Mouse (Mus musculus): Measurements from ENCODE around the gene Akt3.
A peak's percentile ranks its signal among the peaks of the same experiment; 100 is the strongest.

Akt3 gene

DNA sequence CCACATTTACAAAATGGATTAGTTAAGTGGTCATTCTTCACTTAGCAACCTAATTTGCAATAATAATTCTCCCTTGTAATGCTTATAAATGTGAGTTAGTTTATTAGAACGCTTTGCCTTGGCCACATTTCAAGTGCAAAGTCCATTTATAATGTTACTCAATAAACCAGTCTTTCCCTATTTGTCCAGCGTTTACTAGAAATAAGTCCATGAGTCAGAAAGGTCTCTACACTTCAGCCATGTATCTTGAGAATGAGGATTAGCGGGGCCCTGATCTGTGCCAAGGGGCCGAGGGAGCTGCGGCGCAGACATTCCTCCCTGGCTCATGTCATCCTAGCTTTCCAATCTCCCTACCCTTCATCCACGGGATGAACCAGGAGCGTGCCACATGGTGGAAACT, 275.3 kb downstream of the Akt3 start:
- no peak for DNase-seq (ENCODE audit: low spot score in 2 of 2)

DNA sequence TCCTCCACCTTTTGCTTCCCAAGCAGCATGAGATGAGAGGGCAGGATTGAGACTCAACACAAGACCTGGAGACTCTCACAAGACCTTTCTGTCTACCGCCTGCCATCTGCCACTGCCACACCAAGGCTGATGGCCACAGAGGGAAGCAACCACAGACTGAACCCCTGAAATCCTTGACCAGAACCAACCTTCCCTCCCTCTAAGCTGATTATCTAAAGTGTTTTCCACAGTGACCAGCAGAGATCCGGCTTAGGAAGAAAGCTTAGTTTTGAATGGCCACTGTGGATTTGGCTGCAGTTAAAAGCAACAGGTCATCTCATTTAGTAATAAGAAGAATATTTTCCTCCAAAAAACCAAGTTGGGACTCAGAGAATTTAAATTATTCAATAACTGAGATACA, 276.5 kb downstream of the Akt3 start:
- DNase-seq (ENCODE audit: low spot score in 2 of 2) = no peak

DNA sequence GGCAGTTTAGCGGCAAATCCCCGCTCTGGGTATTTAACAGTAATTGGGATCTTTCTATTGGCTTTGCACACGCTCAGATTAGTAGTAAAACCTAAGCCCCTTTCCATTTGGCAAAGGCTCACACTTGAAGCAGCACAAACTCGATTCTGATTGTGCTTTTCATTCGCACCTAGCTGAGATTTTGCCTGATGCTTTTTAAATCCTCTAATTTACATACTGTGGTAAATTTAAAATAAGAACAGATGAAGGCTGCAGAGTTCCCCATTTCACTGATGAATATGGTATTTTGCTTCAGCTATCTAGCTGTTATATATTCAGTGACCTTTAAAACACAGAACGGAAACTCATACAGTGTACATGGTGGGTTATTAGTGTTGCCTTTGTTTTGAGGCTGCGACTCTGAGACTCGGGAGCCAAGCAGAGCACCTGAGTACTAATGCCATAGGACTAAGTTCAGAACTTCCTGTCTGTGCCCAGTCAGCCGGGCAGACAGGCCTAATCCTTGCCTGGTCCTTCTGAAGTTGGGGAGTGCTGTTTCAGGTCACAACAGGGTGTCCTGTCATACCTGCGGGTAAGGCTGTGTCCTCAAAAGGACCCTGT, 277.1 kb downstream of the Akt3 start:
- peak in 1 of 2 experiments; percentile 38 for DNase-seq (ENCODE audit: low spot score in 2 of 2)

DNA sequence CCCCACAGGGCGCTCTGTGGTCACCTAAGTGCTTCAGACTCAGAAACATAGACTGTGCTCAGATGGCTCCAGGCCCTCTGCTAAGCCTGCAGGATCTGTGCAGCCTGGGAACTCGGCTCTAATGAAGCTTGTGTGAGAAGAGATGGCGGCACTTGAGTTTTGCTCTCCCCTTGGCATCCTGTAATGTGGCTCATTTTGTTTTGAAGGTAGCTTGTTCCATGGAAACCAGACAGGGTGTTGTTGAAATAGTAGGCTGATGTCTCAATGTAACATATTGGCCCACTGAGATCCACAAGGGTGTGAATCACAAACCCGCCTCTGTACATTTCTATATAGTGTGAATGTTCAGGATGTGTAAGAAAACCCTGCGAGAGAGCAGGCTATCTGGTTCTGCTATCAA, 277.9 kb downstream of the Akt3 start:
- DNase-seq (ENCODE audit: low spot score in 2 of 2) = peak; percentile 42 to 73

DNA sequence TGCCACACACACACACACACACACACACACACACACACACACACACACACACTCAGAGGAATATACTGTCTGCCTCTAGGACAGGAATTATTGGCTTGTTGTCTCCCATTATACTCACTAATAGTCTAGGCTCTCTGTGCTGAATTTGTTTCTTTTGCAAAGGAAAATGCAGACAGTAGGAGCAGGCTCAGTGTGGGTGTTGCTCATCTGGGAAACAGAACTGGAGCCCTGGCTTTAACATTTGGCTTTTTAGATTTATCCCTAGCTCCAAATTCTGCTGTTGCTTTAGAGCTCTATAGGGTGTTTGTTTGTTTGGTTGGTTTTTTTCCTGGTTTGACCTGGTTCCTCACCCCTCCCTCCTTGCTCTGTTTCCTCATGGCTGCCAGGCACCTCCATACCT, 278.8 kb downstream of the Akt3 start:
- DNase-seq (ENCODE audit: low spot score in 2 of 2) = peak in 1 of 2 experiments; percentile 30

DNA sequence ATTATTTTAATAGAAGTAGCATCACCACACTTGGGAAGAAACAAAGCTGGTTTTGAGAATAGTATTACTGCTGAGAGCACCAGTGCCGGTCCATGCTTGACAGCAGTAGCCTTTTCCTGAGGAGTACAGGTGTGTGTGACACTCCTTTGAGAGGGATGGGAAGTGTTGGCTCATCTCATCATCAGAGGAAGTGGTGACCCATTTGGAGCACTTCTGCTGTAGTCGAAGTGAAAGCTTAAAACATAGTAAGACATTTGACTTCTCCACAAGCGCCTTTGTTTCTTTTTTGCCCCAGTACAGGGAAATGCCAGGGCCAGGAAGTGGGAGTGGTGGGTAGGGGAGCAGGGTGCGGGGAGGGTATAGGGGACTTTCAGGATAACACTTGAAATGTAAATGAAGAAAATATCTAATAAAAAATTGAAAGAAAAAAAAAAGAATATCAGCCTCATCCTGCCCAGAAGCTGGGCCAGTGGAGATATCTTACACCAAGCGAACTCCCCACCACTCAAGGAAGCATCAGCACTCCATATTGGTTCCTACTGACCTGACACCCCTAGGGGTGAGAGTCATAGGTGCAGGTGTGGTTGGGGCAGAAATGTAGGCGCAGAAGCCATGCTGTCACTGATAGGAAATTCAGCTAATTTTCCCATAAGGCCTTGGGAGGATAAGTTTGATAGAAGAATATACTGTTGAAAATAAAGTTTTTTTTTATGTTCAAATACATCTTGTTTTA, 284.5 kb downstream of the Akt3 start:
- peak in 1 of 2 experiments; percentile 3 for DNase-seq (ENCODE audit: low spot score in 2 of 2)

DNA sequence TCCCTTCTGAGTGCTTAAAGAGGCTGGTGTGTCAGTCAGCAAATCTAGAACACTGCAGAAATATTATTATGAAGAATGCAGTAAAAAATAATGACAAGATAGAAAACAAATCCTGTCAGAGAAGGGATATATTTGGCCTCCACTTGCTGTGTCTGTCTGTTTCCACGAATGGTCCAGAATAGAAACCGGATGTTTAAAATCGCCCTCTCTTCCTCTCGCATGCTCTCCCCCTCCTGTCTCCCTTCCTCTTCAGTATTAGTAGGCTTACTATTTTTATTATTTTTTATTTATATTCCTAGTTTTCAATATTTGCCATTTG, 286.6 kb downstream of the Akt3 start:
- no peak for DNase-seq (ENCODE audit: low spot score in 2 of 2)

DNA sequence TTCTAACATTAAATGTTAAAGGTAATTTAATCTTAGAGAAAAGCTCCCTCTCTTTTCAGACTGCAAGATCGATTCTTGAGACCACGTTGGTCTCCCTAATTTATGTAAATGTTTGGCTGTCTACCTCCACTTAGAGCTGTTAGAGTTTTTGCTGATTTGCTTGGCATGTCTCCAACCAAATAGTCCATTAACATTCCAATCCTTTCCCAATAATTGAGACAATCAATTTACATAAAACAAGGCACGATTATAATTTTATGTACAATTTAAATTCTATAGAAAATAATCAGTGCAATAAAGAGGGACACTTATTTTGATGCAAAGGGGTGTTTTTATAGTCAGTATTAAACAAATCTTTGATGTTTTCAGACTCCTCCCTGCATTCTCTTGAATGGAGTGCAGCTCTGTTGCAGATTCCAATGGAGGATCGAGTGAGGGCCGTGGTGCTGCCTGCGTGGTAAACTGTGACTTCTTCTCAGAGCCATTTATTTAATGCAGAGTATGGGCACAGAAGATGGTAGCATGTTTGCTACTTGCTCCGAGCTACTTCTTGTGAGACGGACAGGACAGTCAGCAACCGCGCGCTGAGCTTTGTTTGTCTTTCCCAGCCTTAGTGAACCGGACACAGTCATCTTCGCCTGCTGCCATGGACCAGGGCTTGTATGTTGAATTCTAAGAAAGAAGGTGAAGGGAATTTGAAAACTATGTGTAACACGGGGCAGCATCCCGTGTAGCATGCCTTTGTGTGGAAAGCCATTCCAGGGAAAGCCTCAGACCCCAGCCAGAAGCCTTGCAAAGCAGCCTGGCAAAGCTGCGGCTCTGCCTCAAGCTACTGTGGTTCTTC, 287.1 kb downstream of the Akt3 start:
- peak in 1 of 2 experiments; percentile 7 for DNase-seq (ENCODE audit: low spot score in 2 of 2)
